Mouse (Mus musculus): Measurements from ENCODE around the gene Inafm2.
A peak's percentile ranks its signal among the peaks of the same experiment; 100 is the strongest.

The Inafm2 gene

GRCm38 (mm10) chr2:118759828-118760227 is 14.3 kb downstream of the Inafm2 start:
- DNase-seq (ENCODE audit: low spot score): peak; percentile 80

- no peak for DNase-seq (ENCODE audit: low spot score)
Observed at GRCm38 (mm10) chr2:118760311-118761025, 14.9 kb downstream of the Inafm2 start.

- DNase-seq (ENCODE audit: low spot score): no peak
Observed at GRCm38 (mm10) chr2:118761358-118761757, 15.8 kb downstream of the Inafm2 start.

GRCm38 (mm10) chr2:118761906-118762783 is 16.6 kb downstream of the Inafm2 start, which contains the start of gene Ccdc9b:
Gene Ccdc9b (minus strand): TSS chr2:118762661.
- peak; percentile 44 for DNase-seq (ENCODE audit: low spot score)

- no peak for DNase-seq (ENCODE audit: low spot score)
Observed at GRCm38 (mm10) chr2:118762784-118763148, 17.2 kb downstream of the Inafm2 start.

GRCm38 (mm10) chr2:118763469-118763868 is 17.9 kb downstream of the Inafm2 start:
- DNase-seq (ENCODE audit: low spot score): no peak

GRCm38 (mm10) chr2:118764094-118764831 is 18.7 kb downstream of the Inafm2 start:
- peak; percentile 56 for DNase-seq (ENCODE audit: low spot score)

GRCm38 (mm10) chr2:118764875-118765274 is 19.3 kb downstream of the Inafm2 start:
- no peak for DNase-seq (ENCODE audit: low spot score)

- DNase-seq (ENCODE audit: low spot score): no peak
Observed at GRCm38 (mm10) chr2:118766041-118767033, 20.8 kb downstream of the Inafm2 start.

GRCm38 (mm10) chr2:118772158-118772874 is 26.8 kb downstream of the Inafm2 start, which contains the start of gene Phgr1:
Gene Phgr1 (plus strand): TSS chr2:118772769.
- DNase-seq (ENCODE audit: low spot score): no peak

- no peak for DNase-seq (ENCODE audit: low spot score)
Observed at GRCm38 (mm10) chr2:118774536-118774935, 29.0 kb downstream of the Inafm2 start.

- no peak for DNase-seq (ENCODE audit: low spot score)
Observed at GRCm38 (mm10) chr2:118775396-118775795, 29.8 kb downstream of the Inafm2 start.

- DNase-seq (ENCODE audit: low spot score): no peak
Observed at GRCm38 (mm10) chr2:118775846-118776245, 30.3 kb downstream of the Inafm2 start.

GRCm38 (mm10) chr2:118776295-118776694 is 30.7 kb downstream of the Inafm2 start:
- no peak for DNase-seq (ENCODE audit: low spot score)

GRCm38 (mm10) chr2:118778418-118778817 is 32.9 kb downstream of the Inafm2 start:
- DNase-seq (ENCODE audit: low spot score): no peak

GRCm38 (mm10) chr2:118779065-118779464 is 33.5 kb downstream of the Inafm2 start:
- DNase-seq (ENCODE audit: low spot score): peak; percentile 24

GRCm38 (mm10) chr2:118779504-118780480 is 34.2 kb downstream of the Inafm2 start, which contains the start of gene Disp2:
Gene Disp2 (plus strand): TSS chr2:118779719.
- peak; percentile 95 for DNase-seq (ENCODE audit: low spot score)

- DNase-seq (ENCODE audit: low spot score): no peak
Observed at GRCm38 (mm10) chr2:118781115-118781514, 35.6 kb downstream of the Inafm2 start.

- no peak for DNase-seq (ENCODE audit: low spot score)
Observed at GRCm38 (mm10) chr2:118782303-118782702, 36.7 kb downstream of the Inafm2 start.
